Mouse (Mus musculus) megakaryocyte, embryonic 14.5 days (primary cell): ENCODE data around the gene Zfp740. TPM values are rescaled to one million over a fixed set of nuclear protein-coding genes. Genes with fewer than 3 reads are reported as not detected.

Experiments used
- H3K27me3 ChIP-seq: replicated peaks from 2 replicates; pipeline ENCODE3; 2012; ENCODE audit warnings: inconsistent platforms
- H3K36me3 ChIP-seq: replicated peaks from 2 replicates; pipeline ENCODE3; 2012; ENCODE audit warnings: low read length, inconsistent platforms, mixed read lengths
- H3K4me1 ChIP-seq: 2 replicates; pipeline ENCODE4 v1.6.1; 2012; ENCODE audit warnings: inconsistent platforms
- H3K4me3 ChIP-seq: replicated peaks from 2 replicates; pipeline ENCODE3; 2012; ENCODE audit warnings: moderate library complexity, mild to moderate bottlenecking, inconsistent platforms
- H3K9me3 ChIP-seq: 2 replicates; pipeline ENCODE4 v1.6.1; 2012; ENCODE audit warnings: inconsistent platforms
- FLI1 ChIP-seq: IDR thresholded peaks from 2 replicates; pipeline ENCODE4 v1.6.1; 2012; ENCODE audit warnings: low read length, inconsistent platforms, mixed read lengths
- GATA1 ChIP-seq: IDR thresholded peaks from 3 replicates; pipeline ENCODE4 v1.6.1; 2012; ENCODE audit warnings: mixed read lengths, low read length, inconsistent platforms, borderline replicate concordance
- polyA plus RNA-seq: library from polyadenylated mRNA; stranded (reverse); fragments of >175 nt; gene quantifications from 2 replicates; pipeline ENCODE4 v1.2.3, GENCODE M21; 2012; ENCODE audit warnings: low replicate concordance; ENCODE audit not compliant: insufficient read depth

Zfp740 gene
- polyA plus RNA-seq, 1 experiment: 3.8 TPM

DNA sequence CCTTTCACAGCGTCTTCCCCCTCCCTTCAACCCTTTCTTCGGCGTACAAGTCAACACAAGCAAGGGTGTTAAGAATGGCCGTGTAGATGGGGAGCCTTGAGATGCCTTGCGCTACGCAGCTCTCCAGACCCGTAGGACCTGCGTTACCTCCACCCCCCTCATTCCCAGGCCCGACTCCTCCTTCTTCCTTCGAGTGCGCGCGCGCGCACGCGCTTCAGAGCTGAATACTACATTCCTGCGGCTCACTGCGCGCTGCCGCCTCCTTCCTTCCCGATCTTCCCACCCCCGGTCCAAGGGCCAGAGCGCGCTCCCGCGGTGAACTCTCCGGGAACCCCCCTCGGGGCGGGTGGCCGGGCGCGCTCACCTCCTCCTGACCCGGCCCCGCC lies 43.8 kb downstream of the Zfp740 start:
- peak overlapping the region; percentile 95 for H3K4me3 ChIP-seq
- peaks cover 6% of the 10 kb centered on the region for H3K36me3 ChIP-seq
- no peak for TF ChIP-seq GATA1
- no peak for TF ChIP-seq FLI1
- peaks cover 35% of the 10 kb centered on the region for H3K27me3 ChIP-seq
- no peaks in the 10 kb centered on the region for H3K9me3 ChIP-seq
- H3K4me1 ChIP-seq: peaks cover 74% of the 10 kb centered on the region

DNA sequence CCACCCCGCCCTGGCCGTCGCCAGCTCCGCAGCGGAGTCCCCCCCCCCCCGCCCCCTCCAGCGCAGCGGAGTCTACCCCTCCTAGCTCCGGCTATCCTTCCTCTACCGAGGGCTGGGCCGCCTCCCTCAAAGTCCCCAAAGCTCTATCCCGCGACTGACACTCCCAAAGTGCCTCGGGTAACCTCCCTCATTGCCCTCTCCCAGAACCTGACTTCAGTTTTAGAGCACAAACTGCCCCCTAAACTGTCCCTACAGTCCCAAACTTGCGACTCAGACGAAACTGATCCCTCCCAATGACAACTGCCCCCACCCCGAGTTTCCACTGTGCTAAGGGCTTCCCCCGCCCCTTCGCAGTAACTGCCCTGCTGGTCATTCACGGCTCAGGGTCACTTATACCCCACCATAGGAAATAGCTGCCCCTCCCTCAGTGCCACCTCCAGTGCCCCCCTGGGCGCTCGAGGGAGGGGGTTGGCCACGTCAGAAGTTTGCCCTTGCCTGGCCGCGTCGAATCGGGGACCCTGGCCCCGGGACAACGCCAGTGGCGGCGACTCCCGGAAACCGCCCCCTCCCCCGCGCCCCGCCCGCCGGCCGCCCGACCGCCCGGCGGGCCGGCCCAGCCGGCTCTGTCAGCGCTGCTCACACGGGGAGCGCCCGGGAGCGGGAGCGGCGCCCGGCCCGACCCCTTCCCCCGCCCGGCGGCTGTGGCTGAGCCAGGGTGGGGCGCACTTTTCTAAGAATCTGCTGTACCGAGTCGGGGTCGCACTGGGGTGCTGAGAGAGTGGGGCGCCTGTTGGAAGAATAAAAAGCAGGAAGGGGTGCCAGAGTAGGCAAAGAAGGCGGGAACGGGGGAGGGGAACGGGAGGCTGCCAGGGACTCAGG lies 44.4 kb downstream of the Zfp740 start:
- H3K4me1 ChIP-seq: peaks cover 68% of the 10 kb centered on the region
- no peaks in the 10 kb centered on the region for H3K9me3 ChIP-seq
- H3K4me3 ChIP-seq: peak overlapping the region; percentile 95
- H3K27me3 ChIP-seq: peaks cover 41% of the 10 kb centered on the region
- TF ChIP-seq GATA1 (no peak), FLI1 (no peak)
- peaks cover 3% of the 10 kb centered on the region for H3K36me3 ChIP-seq

DNA sequence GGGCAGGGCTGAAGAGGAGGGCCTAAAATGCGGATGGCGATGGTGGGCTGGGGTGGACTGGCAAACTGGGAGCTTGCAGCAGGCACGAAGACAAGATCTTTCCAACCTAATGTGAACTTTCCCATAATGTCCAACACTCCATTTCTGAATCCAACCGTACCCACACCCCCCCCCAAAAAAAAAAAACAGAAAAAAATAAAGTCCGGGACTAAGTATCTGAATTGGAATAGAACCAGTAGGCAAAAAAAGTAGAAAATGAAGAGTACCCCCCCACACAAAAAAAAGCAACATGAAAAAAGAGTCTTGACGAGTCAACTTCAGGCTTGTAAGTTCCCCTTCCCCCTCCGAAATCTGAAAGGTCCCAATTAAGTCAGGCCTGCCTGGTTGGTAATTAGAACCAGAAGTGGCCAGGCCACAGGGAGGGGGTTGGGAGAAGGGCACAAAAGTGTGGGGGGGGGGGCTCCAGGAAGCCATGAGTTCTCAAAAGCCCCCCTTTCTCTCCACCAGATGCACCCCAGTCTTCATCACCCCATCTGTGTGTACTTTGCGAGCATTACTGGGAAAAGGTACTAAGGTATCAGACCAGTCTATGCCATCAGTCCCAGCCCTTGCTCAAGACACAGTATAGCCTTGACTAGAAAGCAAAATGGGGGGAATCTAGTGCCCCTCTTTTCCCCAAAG lies 45.2 kb downstream of the Zfp740 start:
- peak overlapping the region; percentile 95 for H3K4me3 ChIP-seq
- no peaks in the 10 kb centered on the region for H3K9me3 ChIP-seq
- TF ChIP-seq FLI1 (no peak), GATA1 (no peak)
- peaks cover 60% of the 10 kb centered on the region for H3K4me1 ChIP-seq
- H3K27me3 ChIP-seq: peaks cover 46% of the 10 kb centered on the region
- H3K36me3 ChIP-seq: no peaks in the 10 kb centered on the region

DNA sequence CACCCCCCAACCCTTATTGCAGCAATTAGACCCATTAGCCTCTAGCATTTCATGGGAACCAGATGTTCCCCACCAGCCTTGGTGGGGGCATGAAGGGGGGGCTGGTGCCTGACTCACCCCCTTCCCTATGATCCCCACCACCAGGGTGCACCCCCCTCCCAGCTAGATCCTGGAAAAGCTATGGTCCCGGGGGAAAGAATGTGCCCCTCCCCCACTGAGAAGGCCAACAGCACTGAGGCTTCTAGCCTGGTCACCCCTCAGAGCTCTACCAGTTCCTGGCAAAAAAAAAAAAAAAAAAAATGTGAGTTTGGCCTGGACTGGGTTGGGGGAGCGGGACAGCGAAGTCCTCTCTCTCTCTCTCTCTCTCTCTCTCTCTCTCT lies 45.8 kb downstream of the Zfp740 start:
- H3K9me3 ChIP-seq: no peaks in the 10 kb centered on the region
- peaks cover 55% of the 10 kb centered on the region for H3K4me1 ChIP-seq
- TF ChIP-seq GATA1: no peak
- no peak for TF ChIP-seq FLI1
- peaks cover 51% of the 10 kb centered on the region for H3K27me3 ChIP-seq
- H3K4me3 ChIP-seq: no peak overlapping the region
- no peaks in the 10 kb centered on the region for H3K36me3 ChIP-seq

DNA sequence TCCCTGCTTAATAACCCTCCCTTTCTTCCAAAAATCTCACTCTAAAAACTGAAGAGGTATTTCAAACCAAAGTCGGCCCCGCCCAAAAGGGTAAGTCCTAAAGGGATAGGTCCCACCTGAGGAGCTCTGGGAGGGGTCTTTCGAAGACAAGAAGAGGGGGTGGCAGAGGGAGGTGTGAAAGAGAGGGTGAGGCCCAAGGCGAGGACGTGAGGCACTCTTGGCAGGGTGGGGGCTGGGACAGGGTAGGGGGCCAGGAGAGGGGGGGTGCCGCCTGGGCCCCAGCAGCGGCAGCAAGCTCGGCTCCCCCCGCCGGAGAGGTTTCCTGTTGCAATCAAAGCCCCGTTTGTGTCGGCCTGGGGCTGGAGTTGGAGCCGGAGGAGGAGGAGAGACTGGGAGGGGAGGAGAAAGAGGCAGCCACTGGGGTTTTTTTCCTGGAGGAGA lies 46.2 kb downstream of the Zfp740 start:
- peaks cover 50% of the 10 kb centered on the region for H3K4me1 ChIP-seq
- H3K36me3 ChIP-seq: no peaks in the 10 kb centered on the region

DNA sequence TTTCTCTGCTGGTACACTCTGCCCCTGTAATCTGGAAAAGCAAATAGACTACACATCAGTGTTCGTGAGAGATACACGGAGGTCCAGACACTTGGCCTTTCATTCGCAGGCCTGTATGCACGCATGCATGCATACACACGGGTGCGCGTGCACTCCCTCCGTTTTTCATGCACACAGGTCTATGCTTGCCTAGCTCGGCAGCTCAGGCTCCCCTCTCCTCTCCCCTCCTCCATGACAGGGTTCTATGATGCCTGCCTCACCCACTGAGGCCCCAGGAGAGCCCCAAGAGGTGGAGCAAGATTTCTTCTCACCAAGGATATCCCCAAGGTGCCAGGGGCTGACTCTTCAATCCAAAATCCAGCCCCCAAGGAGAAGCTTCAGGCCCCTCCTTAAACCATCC lies 46.9 kb downstream of the Zfp740 start:
- peaks cover 59% of the 10 kb centered on the region for H3K27me3 ChIP-seq
- TF ChIP-seq GATA1: no peak
- TF ChIP-seq FLI1: no peak
- no peaks in the 10 kb centered on the region for H3K9me3 ChIP-seq
- no peaks in the 10 kb centered on the region for H3K36me3 ChIP-seq
- no peak overlapping the region for H3K4me3 ChIP-seq
- peaks cover 46% of the 10 kb centered on the region for H3K4me1 ChIP-seq

More for the DNA sequence above, 46.2 kb downstream of the Zfp740 start:
- Histone ChIP-seq H3K9me3 (no peaks in the 10 kb centered on the region), H3K27me3 (peaks cover 55% of the 10 kb centered on the region), H3K4me3 (no peak overlapping the region)
- TF ChIP-seq FLI1 (no peak), GATA1 (no peak)

DNA sequence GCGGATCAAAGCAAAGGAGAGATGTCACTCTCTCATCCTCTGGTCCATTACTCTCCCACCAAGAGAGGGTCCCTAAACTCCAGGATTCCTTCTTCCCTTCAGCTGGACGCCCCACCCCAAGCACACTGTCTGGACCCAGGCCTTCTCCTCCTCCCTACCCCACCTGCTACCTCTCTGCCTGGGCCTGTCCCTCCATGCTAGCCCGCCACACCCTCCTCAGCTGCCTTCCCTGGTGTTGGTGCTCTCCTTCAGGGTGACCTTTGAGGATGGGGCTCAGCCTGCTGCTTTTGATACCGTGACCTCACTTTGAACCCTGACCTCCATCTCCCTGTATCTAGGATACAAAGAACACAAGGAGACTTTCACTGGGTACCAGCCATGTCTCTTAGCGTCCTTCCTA lies 47.5 kb downstream of the Zfp740 start:
- Histone ChIP-seq H3K4me1 (peaks cover 43% of the 10 kb centered on the region), H3K27me3 (peaks cover 64% of the 10 kb centered on the region), H3K9me3 (no peaks in the 10 kb centered on the region), H3K36me3 (no peaks in the 10 kb centered on the region), H3K4me3 (no peak overlapping the region)
- TF ChIP-seq GATA1 (no peak), FLI1 (no peak)

DNA sequence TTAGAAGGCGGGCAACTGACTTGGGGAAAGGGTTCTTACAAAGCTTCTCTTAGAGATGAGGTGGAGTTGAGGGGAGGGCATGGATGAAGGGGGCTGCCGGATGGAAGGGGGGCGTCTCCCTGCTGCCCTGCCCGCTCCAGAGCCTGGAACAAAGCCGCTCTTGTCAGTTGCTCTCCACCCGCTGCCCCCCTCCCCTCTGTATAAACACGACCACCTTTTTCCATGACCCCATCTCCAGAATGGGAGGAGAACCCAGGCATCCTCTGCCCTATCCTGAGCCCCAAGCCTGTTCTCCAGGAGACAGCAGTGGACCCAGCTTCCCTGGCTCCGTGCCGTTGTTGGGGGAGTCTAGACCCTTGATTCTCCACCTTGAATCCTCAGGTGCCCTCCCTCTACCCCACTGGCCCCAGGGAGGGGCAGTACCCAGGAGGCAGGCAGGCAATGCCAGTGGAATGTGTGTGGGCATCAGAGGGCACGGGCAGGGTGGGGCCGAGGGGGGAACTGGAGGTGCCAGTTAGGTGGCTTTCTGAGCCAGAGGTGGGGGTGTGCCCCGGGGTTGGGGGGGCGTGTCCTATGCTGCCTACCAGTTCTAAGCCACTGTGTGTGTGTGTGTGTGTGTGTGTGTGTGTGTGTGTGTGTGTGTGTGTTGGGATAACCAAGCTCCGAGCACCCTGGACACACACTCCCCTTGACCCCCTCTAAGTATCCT lies 52.7 kb downstream of the Zfp740 start:
- H3K27me3 ChIP-seq: peaks cover 88% of the 10 kb centered on the region
- no peaks in the 10 kb centered on the region for H3K9me3 ChIP-seq
- H3K36me3 ChIP-seq: no peaks in the 10 kb centered on the region
- TF ChIP-seq FLI1: no peak
- no peak for TF ChIP-seq GATA1
- peaks cover 38% of the 10 kb centered on the region for H3K4me1 ChIP-seq
- H3K4me3 ChIP-seq: no peak overlapping the region

DNA sequence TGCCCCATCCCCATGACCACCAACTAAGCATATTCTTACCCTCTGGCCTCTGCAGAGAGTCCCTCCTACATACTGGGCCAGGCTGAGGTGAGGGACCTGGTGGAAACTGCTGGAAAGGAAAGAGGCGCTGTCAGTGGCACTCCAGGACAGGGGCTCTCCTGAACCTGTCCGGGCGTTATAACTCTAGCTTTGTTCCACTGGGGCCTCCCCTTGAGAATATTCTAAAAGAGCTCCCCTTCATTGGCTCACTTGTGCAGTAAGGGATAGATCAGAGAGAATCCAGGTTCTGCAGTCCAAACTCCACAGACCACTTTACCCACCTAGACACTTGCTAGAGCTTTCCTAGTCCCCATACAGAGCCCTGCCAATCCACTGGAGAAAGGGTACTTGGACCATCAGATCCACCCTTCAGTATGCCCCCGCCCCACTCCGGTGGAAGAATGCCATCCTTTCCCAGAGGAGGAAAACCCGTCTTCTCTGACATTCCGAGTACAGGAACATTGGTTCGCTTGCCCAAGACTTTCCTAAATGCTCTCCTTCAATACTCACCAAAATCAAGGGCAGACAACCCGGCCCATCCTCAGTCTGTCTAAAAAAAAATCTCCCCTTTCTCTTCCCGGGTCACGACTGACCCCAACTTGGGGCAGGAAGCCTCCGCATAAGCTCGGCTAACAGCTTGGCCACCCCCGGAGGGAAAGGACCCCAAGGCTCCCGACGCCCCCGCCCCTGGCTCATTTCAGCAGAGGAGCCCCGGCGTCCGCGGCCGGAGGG lies 53.6 kb downstream of the Zfp740 start:
- H3K9me3 ChIP-seq: no peaks in the 10 kb centered on the region
- peaks cover 83% of the 10 kb centered on the region for H3K27me3 ChIP-seq
- TF ChIP-seq FLI1 (no peak), GATA1 (no peak)
- H3K4me3 ChIP-seq: peak overlapping the region; percentile 90
- H3K4me1 ChIP-seq: peaks cover 39% of the 10 kb centered on the region
- H3K36me3 ChIP-seq: no peaks in the 10 kb centered on the region
